Mouse (Mus musculus) heart, adult 2 months (tissue): ENCODE data around the gene Cygb. TPM values are rescaled to one million over a fixed set of nuclear protein-coding genes. Genes with fewer than 3 reads are reported as not detected.
A peak's percentile ranks its signal among the peaks of the same experiment; 100 is the strongest.

Source experiments
- DNase-seq, 2 experiments: peaks; one replicate each; pipeline ENCODE4 v3.0.0; 2021
- H3K27ac ChIP-seq: fragments of 200-600 bp; 2 replicates; pipeline ENCODE4 v1.8.1; 2022
- H3K27me3 ChIP-seq: fragments of 200-500 bp; 2 replicates; pipeline ENCODE4 v1.6.1; 2012; ENCODE audit warnings: mild to moderate bottlenecking, low read length, inconsistent platforms, mixed read lengths; ENCODE audit not compliant: control insufficient read depth, insufficient read depth
- H3K36me3 ChIP-seq: fragments of 200-500 bp; 2 replicates; pipeline ENCODE4 v1.6.1; 2012; ENCODE audit warnings: low read length, inconsistent platforms; ENCODE audit not compliant: control insufficient read depth, insufficient read depth
- H3K4me1 ChIP-seq: fragments of 200-500 bp; 2 replicates; pipeline ENCODE4 v1.6.1; 2011; ENCODE audit warnings: low read length; ENCODE audit not compliant: control insufficient read depth, insufficient read depth
- H3K4me3 ChIP-seq: fragments of 200-600 bp; 2 replicates; pipeline ENCODE4 v1.8.1; 2022
- H3K79me2 ChIP-seq: fragments of 200-500 bp; replicated peaks from 2 replicates; pipeline ENCODE4 v1.6.1; 2012; ENCODE audit warnings: mild to moderate bottlenecking, inconsistent platforms, low read length, moderate library complexity, mixed read lengths; ENCODE audit not compliant: control insufficient read depth, insufficient read depth
- H3K9ac ChIP-seq: fragments of 200-500 bp; 2 replicates; pipeline ENCODE4 v1.6.1; 2012; ENCODE audit warnings: low read depth, mild to moderate bottlenecking, control low read depth, inconsistent platforms, low read length, mixed read lengths
- CTCF ChIP-seq: fragments of 200-600 bp; IDR thresholded peaks from 2 replicates; pipeline ENCODE4 v1.8.1; 2022; ENCODE audit warnings: antibody characterized with exemption, mild to moderate bottlenecking, moderate library complexity
- EP300 ChIP-seq: fragments of 200-500 bp; IDR thresholded peaks from 2 replicates; pipeline ENCODE4 v1.6.1; 2011; ENCODE audit warnings: low read depth, low read length, control low read depth; ENCODE audit not compliant: insufficient read depth
- POLR2A ChIP-seq: fragments of 200-500 bp; IDR thresholded peaks from 2 replicates; pipeline ENCODE4 v1.6.1; 2011; ENCODE audit warnings: mild to moderate bottlenecking, low read depth, low read length, control low read depth; ENCODE audit not compliant: insufficient read depth
- WGBS: fragments of 180-500 bp; shearing (Covaris S2); methylation state at CpG from one replicate; pipeline ENCODE4 v1.1.7; 2018; 5-methylcytosine and 5-hydroxymethylcytosine counted together
- intact Hi-C: fragments of 180-260 bp; cut with DNase I; formaldehyde crosslinking; loops from one replicate; pipeline ENCODE4 v1.15.1; 2025
- polyA plus RNA-seq: library from polyadenylated mRNA; depleted of rRNA; stranded (reverse); fragments of >200 nt; gene quantifications from 2 replicates; pipeline ENCODE4 v1.2.3, GENCODE M21; 2012
- total RNA-seq, 2 experiments: library from RNA; stranded (reverse); gene quantifications; 2 replicates each; pipeline ENCODE4 v1.2.3; 2021

Gene Cygb
- total and polyA plus RNA-seq, 3 experiments = 42.5 to 55.0 (median 50.3) TPM

- Histone ChIP-seq H3K9ac (no peak overlapping the region), H3K27ac (no peak overlapping the region), H3K4me1 (no peaks in the 10 kb centered on the region; the same call in 1 of the 2 replicates), H3K4me3 (no peak overlapping the region), H3K79me2 (peaks cover 5% of the 10 kb centered on the region), H3K27me3 (no peaks in the 10 kb centered on the region), H3K36me3 (no peaks in the 10 kb centered on the region)
- WGBS = 82% methylated on average over 3 of the region's 3 CpGs
- intact Hi-C loops = no loop called here
- no peak for DNase-seq
- TF ChIP-seq POLR2A (no peak), CTCF (no peak), EP300 (no peak)
Measured at GRCm38 (mm10) chr11:116607717-116608116, 46.4 kb downstream of the Cygb start.

- Histone ChIP-seq H3K36me3 (no peaks in the 10 kb centered on the region), H3K9ac (no peak overlapping the region), H3K4me1 (no peaks in the 10 kb centered on the region), H3K4me3 (no peak overlapping the region), H3K27ac (no peak overlapping the region), H3K27me3 (no peaks in the 10 kb centered on the region), H3K79me2 (peaks cover 3% of the 10 kb centered on the region)
- TF ChIP-seq EP300 = no peak
- TF ChIP-seq POLR2A = no peak
- no peak for TF ChIP-seq CTCF
- WGBS = 92% methylated on average over 12 of the region's 12 CpGs
- DNase-seq = no peak
- intact Hi-C loops = no loop called here
Measured at GRCm38 (mm10) chr11:116604097-116604496, 50.0 kb downstream of the Cygb start.

GRCm38 (mm10) chr11:116603339-116603738 is 50.8 kb downstream of the Cygb start:
- H3K27me3 ChIP-seq = no peaks in the 10 kb centered on the region
- no peak overlapping the region for H3K9ac ChIP-seq
- WGBS = 87% methylated on average over 10 of the region's 10 CpGs
- DNase-seq = peak in 1 of 2 experiments; percentile 52
- intact Hi-C loops = loop anchor here (1.0 kb wide), 1 partner anchor 26 kb away; no protein-coding TSS in a partner anchor
- H3K4me3 ChIP-seq = no peak overlapping the region
- H3K27ac ChIP-seq = no peak overlapping the region
- no peaks in the 10 kb centered on the region for H3K4me1 ChIP-seq
- no peaks in the 10 kb centered on the region for H3K36me3 ChIP-seq
- TF ChIP-seq POLR2A (no peak), CTCF (peak; percentile 72), EP300 (0 out of 2 replicates have a peak, but pooled peaks have one; percentile 19)
- H3K79me2 ChIP-seq = peaks cover 1% of the 10 kb centered on the region

GRCm38 (mm10) chr11:116602043-116602442 is 52.1 kb downstream of the Cygb start:
- intact Hi-C loops = no loop called here
- H3K27me3 ChIP-seq = no peaks in the 10 kb centered on the region
- H3K4me3 ChIP-seq = no peak overlapping the region
- H3K36me3 ChIP-seq = no peaks in the 10 kb centered on the region
- DNase-seq = no peak
- WGBS = 90% methylated on average over 8 of the region's 8 CpGs
- H3K4me1 ChIP-seq = no peaks in the 10 kb centered on the region
- no peak for TF ChIP-seq EP300
- no peak overlapping the region for H3K27ac ChIP-seq
- H3K79me2 ChIP-seq = no peaks in the 10 kb centered on the region; the same call in 1 of the 2 replicates
- H3K9ac ChIP-seq = no peak overlapping the region

GRCm38 (mm10) chr11:116601166-116601565 is 52.9 kb downstream of the Cygb start:
- H3K79me2 ChIP-seq = no peaks in the 10 kb centered on the region
- no peak overlapping the region for H3K4me3 ChIP-seq
- H3K27ac ChIP-seq = no peak overlapping the region
- no peak overlapping the region for H3K9ac ChIP-seq
- no peaks in the 10 kb centered on the region for H3K36me3 ChIP-seq
- no peak for DNase-seq
- no peaks in the 10 kb centered on the region for H3K27me3 ChIP-seq
- WGBS = 95% methylated on average over 8 of the region's 8 CpGs
- intact Hi-C loops = no loop called here
- no peaks in the 10 kb centered on the region for H3K4me1 ChIP-seq
- TF ChIP-seq CTCF (no peak), POLR2A (no peak), EP300 (no peak)

- Histone ChIP-seq H3K4me3 (no peak overlapping the region), H3K27ac (no peak overlapping the region), H3K36me3 (no peaks in the 10 kb centered on the region), H3K79me2 (no peaks in the 10 kb centered on the region), H3K4me1 (no peaks in the 10 kb centered on the region), H3K9ac (no peak overlapping the region), H3K27me3 (no peaks in the 10 kb centered on the region)
- DNase-seq = no peak
- TF ChIP-seq EP300 (no peak), CTCF (no peak), POLR2A (no peak)
- 93% methylated on average over 15 of the region's 15 CpGs for WGBS
- intact Hi-C loops = no loop called here
Measured at GRCm38 (mm10) chr11:116599230-116599629, 54.9 kb downstream of the Cygb start.
